Mouse (Mus musculus) heart, postnatal 4 days (tissue): ENCODE data around the gene Tln1. TPM values are rescaled to one million over a fixed set of nuclear protein-coding genes. Genes with fewer than 3 reads are reported as not detected.
"Not testable (repeated sequence)": the region's sequence is repeated elsewhere in the genome, so short reads cannot be mapped to it uniquely, and the experiment has no call there.

ENCODE experiments used
- DNase-seq: peaks from one replicate; pipeline ENCODE4 v3.0.0; 2021
- total RNA-seq, 2 experiments: library from RNA; stranded (reverse); gene quantifications; 2 replicates each; pipeline ENCODE4 v1.2.3; 2021

Tln1 gene
- total RNA-seq, 2 experiments from 2014 or later, result 184 to 187 TPM

DNA sequence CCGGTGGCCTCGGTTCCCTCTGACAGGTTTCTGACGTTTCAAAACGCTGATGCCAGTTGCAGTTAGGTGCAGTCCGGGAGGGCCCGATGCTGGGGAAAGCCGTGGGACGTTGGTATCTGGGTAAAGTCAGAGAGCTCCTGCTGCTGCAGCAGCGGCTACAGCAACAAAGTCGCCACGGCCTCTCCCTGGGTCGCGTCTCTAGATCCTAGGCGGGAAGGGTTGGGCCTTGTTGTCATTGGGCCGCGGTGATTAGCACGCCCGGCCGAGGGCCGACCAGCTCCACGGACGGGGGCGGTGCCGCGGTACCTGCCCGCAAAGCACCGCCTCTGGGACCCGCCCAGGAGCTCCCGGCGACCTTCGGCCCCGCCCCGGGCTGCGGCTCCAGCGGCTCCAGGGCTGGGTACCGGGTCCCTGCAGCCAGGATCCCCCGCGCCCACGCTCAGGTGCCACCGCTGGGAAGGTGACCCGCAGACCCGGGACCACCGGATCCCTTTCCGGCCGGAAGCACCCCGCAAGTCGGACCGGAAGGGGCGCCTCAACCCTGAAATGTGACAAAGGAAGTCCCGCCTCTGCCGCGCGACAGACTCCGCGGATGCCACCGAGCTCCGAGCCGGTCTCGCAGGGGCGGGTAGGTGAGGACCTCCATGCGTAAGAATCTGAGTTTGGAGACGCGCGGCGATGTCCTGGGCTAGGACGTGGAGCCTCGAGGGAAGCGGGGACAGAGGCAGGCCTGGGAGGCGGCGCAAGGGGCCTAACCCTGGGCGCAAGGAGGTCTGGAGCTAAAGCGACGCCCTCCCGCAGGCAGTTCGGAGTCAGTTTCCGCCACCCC, 16.1 kb upstream of the Tln1 start, which contains the start of the genes Rgp1 and Gba2:
TSS of gene Rgp1 (plus strand) at position 340 of the 829 bp plus-strand sequence.
TSS of gene Gba2 (minus strand) at position 498 of the 829 bp plus-strand sequence.
- peak; percentile 87 for DNase-seq

DNA sequence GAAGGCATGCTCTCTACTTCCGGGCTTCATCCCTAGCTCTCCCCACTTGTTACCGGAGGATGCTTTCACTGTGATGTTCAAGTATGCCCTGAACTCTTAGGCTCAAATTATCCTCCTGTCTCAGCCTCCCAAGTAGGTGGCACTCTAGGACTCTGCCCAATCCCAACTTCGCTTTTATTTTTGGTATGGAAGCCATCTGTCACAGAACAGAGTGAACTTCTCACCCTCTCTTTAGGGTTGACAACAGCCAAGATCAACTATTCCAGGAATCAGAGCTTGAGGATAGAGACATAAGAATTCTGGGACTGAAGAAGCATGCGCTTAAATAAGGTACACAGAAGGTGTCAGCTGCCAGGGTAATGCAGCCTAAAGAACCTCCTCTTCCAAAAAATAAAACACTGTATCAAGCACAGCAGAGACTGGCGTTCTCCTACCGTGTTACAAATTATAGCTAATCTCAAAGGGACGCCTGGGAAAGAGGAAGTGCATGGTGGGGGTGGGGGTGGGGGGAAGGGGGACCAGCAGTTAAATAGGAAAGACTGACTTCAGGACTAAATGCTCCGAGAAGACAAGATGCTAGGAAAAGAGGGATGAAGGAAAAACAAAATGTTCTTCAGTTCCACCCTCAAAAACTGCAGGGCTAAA, 14.9 kb upstream of the Tln1 start:
- no peak for DNase-seq

DNA sequence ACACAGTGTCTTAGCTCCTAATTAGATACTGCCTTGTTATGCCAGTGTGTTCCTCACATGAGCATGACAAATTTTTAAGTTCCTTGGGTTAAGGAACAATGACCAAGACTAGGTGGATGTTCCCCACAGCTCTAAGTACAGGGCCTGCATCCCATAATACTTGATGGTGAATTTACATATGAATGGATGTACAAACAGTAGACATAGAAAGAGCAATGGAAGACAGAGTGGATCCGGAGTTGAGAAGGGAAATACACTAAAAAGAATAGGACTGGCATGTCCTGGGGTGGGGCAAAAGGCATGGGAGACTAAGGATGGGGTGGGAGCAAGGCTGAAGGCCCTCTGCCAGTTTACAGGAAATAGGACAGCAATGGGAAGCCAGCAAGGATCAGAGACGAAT, 12.9 kb upstream of the Tln1 start:
- no peak for DNase-seq

DNA sequence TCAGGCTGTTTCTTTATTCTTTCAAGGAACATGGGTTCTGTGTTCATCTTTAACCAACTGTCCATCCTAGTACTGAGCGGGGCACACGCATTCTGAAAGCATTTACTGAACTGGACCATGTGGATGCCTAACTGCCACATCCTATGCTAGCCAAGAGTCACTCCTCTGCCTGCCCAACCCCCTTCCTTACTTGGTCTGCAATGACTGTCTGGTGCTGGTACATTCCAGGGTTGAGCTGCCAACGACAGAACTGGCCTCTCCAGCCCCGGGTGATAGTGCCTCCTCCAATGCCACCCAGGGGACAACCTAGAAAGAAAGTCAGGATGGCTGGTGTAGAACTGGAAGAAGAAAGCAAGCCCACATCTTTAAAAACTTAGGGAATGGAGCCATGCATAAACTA, 11.1 kb upstream of the Tln1 start:
- DNase-seq, result no peak

DNA sequence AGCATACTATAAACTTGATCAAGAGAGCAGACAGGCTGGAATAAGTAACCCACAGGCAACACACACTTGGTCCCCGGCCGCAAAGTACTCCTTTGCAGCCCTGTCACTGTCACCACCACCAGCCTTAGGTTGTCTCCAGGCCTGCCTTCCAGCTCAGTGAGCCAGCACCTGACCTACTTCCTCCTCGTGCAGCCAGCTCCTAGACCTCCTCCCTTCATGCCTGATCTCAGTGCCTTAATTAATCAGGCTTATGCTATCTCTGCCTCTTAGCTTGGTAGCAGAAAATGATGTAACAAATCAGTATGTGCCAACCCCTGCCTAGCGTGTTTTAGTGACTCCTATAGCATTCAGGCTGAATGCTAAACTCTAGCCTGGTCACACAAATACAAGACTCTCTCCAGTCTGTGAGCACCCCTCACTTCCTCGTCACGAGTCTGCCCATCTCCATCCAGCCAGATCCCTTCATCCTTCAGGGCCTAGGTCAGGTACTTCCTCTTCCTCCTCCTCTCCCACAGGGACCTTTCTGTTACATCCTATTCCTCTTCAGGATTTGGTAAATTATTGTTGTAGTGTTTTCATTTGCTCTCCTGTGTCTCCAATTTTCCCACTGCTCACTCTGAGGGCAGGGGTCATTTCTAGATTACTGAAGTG, 9.0 kb upstream of the Tln1 start:
- no peak for DNase-seq

DNA sequence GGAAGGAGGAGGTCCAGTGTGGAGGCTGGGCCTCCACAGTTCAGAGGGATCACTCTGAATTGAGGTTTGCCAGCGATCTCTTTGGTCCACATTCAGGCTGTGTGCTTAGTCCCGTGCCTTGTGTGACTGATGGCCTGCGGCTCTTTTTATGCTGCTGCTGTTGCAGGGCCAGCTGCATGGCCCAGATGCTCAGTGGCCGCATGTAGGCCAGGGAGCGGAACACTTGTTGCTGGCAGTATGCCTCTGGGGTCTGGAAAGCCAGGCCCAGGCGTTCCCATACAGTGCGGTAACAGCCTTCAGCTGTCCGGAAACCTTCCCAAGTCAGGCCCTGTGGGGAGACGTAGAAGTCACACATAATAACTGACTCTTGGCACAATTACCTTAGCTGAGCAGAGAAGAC, 4.6 kb upstream of the Tln1 start:
- no peak for DNase-seq

DNA sequence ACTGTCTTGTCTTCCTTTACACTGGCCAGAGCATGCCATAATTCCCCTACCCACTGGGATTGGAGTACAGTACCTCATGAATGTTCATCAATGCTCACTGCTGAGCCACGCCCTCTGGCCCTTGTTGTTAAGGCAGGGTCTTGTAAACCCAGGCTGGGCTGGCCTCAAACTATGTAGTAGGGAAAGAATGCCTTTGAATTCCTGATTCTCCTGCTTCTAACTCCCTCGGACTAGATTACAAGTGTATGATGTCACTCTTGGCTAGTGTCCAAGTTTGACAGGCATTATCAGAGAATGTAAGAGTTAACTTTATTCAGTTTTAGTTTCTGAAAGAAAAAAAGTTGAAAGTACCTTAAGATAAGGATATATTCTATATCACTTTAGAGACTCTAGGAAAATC, 1.7 kb upstream of the Tln1 start:
- no peak for DNase-seq

DNA sequence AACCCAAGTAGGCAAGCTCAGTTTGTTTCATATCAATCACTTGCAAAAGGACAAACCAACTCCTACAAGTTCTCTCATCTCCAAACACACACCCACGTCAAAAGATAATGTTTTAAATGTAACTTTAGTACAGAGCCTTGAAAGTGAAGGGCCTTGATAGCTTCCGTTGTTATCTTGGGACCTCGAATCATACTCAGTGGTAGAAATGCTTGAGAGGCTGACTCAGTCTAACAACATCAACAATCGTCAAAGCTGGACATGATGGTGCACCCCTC, 1.0 kb upstream of the Tln1 start:
- DNase-seq, result no peak

DNA sequence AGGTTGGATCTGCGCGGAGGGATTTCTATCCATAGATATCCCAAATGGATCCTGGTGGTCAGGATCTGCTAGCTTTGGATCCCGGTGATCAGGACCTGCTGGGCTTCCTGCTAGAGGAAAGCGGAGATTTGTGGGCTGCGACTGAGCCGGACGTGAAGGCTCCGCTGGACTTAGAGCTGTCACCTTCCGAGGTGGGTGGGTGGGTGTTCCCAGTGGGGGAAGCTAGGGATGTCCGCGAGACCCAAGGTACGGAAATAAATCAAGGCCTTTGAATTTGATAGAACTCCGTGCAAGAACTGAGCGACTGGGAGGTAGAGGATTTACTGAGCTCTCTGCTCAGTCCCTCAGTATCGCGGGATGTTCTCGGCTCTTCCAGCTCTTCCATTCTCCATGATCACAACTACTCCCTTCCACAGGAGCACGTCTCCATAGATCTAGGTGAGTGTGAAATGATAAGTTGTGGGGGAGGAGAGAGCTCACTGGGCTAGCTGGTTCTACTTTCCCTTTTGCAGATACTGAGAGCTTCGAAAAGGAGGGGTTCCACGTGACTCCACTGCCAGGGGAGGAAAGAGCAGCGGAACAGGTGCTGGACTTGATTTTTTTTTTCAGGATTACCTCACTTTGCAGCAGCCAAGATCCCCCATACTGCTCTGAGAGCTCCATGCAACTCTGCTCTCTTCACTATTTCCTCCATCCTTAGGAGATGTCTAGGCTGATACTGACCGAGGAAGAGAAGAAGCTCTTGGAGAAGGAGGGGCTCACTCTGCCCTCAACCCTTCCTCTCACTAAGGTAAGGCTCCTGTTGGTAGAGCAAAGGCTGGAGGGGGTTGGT, 494 bp upstream of the Tln1 start:
- no peak for DNase-seq

DNA sequence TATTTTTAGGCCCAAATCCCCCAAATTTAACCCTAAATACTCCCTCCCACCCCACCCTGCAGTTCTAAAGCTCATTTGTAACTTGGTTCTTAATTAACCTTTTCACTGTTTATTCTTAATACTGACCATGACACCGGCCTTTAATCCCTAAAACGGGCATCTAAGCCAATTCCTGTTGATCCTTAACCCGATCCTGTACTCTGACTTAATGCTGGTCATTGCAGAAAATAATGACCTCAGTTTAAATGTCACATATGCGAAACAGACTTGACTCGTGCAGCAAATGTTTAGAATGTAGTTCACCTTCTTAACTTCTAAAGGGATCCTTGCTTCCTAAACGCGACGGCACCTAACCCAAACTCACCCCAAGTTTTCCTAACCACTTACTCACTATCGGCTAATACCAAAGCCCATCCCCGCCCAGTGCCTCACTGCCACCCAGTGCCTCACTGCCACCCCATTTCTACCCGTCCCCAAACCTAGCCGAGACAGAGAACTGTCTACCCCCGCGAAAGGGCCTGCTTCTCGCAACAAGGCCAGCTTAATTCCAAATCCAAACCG, 975 bp downstream of the Tln1 start:
- DNase-seq, result no peak

DNA sequence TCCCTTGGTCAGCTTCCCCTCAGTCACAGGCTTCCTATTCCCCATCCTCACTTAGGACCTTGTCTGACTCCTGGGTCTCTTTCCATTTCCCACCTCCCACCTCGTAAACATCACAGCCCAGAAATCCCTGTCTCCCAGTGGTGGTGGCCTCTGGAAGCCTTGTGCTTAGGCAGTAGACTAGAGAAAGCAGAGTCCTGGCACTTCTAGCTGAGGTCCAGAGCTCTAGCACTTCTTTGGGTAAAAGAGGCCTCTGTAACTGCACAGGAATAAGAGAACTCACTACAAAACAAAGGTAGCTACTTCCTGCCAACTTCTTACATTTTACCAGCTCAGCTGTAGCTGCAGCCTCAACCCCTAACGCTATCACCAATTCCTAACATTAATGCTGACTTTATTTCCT, 1.5 kb downstream of the Tln1 start:
- DNase-seq, result no peak

DNA sequence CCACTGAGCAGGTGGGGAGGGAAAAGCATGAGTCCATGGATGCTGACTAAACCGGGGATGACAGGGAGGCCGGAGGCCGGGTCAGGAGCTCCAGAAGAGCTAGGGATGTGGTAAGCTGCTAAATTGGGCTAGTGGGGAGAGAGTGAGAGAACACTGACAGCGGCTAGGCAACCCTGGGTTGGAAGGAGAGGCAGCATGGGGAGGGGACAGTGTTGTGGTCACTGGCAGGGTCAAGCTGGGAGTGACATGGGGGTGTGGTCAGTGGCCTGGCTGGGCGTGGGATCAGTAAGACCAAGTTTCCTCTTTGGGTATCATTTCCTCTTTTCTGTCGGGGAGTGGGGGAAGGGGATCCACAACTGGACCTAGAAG, 2.3 kb downstream of the Tln1 start:
- DNase-seq, result peak; percentile 66

DNA sequence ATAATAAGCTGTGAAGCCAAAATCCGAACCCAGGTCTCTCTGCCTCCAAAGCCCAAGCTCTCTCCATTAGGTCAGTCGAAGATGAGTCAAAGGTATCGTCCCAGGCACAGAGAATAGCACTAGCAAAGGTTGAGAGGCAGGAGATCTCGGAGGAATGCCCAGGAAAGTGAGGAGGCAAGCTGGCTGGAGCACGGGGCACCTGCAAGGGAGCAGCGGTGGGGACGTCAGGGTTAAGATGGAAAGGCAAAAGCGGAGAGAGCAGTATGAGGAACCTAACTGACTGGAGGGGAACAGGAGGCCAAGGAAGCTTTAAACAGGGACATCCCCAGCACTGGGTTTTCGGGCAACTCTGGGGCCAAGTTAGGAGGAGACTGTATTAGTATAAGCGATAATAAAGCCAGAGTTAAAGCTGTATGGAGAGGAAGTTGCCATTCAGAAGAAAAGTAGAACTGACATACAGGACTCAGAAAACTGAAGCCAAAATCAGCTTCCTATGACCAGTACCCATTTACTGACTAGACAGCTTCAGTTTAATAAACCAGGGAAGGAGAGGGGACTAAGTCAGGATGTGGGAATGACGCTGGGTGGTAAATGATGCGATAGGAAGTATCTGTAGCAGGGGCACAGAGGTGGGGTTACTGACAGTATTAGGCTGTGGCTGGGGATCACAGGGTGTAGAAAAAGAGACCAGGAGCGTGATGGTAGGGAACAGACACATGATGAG, 2.8 kb downstream of the Tln1 start:
- DNase-seq, result no peak

DNA sequence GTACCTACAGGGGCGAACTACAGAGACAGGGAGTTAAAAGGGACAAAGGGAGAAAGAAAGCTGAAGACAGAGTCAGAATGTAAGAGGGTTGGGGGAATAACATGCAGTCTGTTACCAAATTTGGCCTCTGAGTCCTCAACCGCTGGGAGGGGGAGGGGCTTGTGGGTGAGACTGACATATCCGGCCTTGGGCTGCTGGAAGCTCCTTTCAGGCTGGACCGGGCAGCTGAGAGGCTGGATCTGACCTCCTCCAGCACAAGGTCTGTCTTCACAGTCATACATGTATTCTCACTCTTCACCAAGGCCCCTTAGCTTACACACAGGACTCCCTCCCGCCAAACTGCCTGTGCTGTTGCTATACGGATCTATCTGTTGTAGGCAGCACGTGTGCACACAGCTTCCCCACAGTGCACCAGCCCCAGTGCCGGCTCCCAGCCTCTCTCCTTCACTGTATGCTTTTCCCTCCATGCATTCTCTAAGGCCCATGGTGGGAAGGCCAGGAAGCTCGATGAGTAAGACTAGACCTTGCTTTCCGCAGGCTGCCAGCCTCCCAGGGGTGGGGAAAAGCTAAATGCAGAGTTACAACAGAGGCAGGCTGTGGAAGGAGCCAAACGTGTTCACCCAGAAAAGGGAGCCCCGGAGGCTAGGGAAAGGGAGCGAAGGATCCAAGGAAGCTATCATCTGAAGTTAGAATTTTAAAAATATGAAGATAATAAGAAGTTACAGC, 3.7 kb downstream of the Tln1 start:
- peak; percentile 88 for DNase-seq

DNA sequence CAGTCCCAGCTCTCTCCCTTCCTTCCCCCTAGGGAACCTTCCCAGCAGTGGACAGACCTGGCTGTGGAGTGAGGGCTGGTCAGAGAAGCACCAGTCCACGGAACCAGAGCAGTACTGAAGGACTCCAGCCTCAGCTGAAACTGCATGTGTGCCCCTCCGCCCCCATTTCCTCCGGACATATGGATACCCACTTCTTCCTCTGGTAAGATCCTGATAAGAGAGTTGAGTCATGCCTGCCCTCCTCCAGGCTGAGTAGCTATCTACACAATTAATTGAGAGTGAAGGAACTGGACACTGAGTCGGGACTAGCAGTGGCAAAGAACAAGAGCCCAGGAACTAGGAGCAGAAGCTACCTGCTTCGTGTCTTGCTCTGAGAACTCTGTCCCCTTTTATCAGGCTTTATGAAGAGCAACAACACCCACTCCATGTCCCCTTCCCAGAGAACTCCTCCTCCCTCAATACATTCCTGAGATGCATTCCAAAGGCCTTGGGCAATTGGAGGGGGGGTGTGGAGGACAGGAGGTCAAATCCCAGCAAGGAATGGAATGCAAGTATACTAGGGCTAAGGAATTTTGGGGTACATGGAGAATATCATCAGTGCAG, 4.4 kb downstream of the Tln1 start:
- DNase-seq, result peak; percentile 46

DNA sequence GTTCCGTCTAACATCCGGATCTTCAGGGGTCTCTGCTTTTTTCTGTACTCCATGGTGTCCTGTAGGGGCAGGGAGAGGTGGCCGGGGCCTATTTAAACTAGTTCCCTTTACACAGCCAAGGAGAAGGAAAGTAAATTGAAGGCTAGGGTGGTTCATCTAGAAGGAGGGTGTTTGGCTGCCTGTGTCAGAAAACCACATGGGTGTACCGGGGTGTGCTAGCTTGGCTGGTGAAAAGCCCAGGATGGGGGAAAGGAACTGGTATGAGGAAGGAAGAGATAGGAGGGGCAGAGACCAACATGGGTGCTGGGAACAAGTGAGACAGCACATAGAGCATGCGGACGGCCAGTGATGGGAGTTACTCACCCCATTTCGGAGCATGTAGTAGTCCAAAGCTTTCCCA, 6.6 kb downstream of the Tln1 start:
- DNase-seq, result no peak

DNA sequence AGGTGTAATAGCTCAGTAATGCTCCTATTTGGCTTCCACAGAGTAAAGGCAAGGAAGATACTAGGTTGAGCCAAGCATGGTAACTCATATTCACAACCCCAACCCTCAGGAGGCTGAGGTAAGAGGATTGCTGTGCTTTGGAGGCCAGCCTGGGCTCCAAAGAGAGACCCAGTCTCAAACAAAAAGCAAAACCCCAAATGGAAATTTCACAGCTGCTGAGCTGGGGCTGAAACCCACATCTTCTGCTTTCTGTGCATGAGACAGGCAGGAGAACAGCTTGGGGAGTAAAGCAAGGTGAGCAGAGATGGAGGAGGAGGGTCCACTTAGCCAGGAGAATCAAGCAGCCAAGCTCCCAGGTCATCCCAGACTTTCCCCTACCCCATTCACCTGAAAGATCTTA, 8.6 kb downstream of the Tln1 start:
- DNase-seq, result no peak

DNA sequence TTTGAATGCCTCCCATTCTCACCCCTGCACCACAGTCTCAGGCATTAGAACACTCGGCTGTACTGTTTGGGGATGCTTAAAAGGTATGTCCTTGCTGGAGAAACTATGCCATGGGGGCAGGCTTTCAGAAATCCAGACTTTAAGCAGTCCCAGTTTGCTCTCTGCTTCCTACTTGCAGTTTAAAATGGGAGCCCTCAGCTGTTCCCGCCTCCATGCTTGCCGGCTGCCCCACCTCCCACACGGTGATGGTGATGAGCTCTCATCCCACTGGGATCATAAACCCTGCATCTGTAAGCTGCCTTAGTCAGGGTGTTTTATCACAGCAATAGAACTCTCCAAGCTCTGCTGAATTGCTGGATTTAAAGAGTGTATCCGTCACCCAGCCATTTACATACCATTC, 10.1 kb downstream of the Tln1 start:
- no peak for DNase-seq

DNA sequence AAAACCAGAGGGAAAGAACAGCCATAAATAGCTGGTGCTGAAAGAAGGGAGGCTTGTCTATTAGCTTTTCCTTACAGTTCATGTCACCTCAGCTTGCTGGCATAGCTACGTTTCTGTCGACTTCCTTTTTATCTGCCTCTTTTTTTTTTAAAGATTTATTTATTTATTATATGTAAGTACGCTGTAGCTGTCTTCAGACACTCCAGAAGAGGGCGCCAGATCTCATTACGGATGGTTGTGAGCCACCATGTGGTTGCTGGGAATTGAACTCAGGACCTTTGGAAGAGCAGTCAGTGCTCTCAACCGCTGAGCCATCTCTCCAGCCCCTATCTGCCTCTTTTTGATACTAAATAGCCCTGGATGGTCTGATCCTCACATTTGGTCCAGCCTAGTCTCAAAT, 10.6 kb downstream of the Tln1 start:
- DNase-seq, result not testable (repeated sequence)

DNA sequence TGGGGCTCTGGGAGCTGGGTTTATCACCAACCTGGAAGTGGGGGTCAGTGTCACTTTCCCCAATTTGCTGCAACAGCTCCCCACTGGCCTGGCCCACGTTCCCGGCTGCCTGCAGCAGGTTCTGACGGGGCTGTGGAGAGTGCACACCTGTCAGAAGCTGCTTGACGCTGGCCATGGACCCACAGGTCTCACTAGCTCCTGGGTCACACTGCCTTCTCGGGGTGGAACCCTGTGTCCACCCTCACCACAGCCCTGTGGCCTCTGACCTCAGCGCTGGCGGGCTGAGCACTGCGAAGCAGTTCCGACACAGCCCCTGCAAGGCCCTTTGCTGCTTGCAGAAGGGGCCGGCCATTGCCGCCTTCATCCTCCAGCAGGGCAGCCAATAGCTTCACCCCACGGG, 13.4 kb downstream of the Tln1 start:
- no peak for DNase-seq

DNA sequence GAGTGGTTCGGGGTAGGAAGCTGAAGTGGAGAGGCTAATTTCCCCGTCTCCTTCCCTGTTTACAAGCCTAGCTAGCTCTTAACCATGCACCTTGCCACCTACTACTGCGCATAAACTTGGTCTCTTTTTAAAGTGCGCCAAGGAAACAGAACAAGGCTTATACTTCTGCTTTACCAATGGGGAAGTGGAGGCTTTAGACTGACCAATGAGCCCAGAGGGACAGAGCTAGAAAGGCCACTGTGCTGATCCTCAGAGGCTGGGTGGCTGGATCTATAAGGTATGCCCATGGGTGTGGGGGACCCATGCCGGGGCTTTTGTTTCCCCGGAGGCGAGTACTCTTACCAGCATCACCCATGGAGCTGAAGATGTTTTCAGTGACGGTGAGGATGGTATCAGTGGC, 15.3 kb downstream of the Tln1 start:
- DNase-seq, result no peak
